Mouse (Mus musculus) bone marrow macrophage, adult 2 months (primary cell): Measurements from ENCODE around the gene Olfr1442.

Source experiments
- CTCF ChIP-seq: IDR thresholded peaks from 2 replicates; pipeline ENCODE4 v1.5.1; 2012; ENCODE audit warnings: low read depth, mild to moderate bottlenecking, low read length, moderate library complexity
- POLR2A ChIP-seq: IDR thresholded peaks from 2 replicates; pipeline ENCODE4 v1.6.1; 2012; ENCODE audit warnings: mild to moderate bottlenecking, low read depth, low read length, borderline replicate concordance

DNA sequence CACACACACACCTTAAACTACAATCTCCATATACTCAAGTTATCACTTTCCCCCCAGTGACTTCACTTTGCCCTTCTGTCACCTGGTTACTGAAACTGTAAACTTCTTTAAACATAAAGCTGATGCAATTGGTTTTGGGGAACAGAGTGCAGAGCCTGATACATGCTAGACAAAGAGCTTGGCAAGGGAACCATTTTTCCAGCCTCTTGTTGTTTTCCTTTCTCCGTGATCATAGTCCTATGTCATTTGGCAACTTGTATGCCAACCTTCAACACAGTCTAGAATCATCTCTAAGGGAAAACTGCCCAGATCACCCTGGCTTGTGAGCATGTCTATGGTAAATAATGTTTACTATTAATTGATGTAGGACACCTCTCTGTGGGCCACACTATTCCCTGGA lies 32.2 kb upstream of the Olfr1442 start:
- TF ChIP-seq CTCF (no peak), POLR2A (no peak)
